Mouse (Mus musculus) Patski (cell line): ENCODE data around the gene Tnfaip2. TPM values are rescaled to one million over a fixed set of nuclear protein-coding genes. Genes with fewer than 3 reads are reported as not detected.

ENCODE experiments used
- ATAC-seq: fragments of 100-300 bp; one replicate; pipeline ENCODE4 v1.8.0; 2021
- CTCF ChIA-PET: fragments of 350-600 bp; sonication (Branson Sonifier 250); formaldehyde crosslinking; loops from one replicate; lab custom pipeline; 2022; ENCODE audit warnings: inconsistent platforms; lab: Charles Lee
- POLR2A ChIA-PET: fragments of 350-600 bp; sonication (Branson Sonifier 250); formaldehyde crosslinking; loops from one replicate; lab custom pipeline; 2022; ENCODE audit warnings: antibody characterized with exemption, inconsistent platforms; lab: Charles Lee
- DNase-seq: peaks from one replicate; pipeline ENCODE4 v3.0.0-alpha.2; 2011; ENCODE audit warnings: low read depth, low spot score
- H3K27me3 ChIP-seq: fragments of 371-371 bp; one replicate; pipeline ENCODE4 v1.5.1; 2021
- CTCF ChIP-seq: fragments of 100-300 bp; IDR thresholded peaks from one replicate; pipeline ENCODE4 v1.5.1; 2021
- in situ Hi-C: fragments of 300-500 bp; cut with MboI; formaldehyde crosslinking; loops from 3 replicates; pipeline ENCODE4 v1.11.1; 2018; ENCODE audit warnings: low pct_unique_long_range_greater_than_20kb, mixed read lengths
- polyA plus RNA-seq: library from polyadenylated mRNA; unstranded; gene quantifications from one replicate; pipeline ENCODE4 v1.2.3, GENCODE M21; 2021

Gene Tnfaip2
- 57.5 TPM for polyA plus RNA-seq

- in situ Hi-C loops = no loop called here
- TF ChIP-seq CTCF = no peak
- no peaks in the 10 kb centered on the region for H3K27me3 ChIP-seq
- POLR2A ChIA-PET = interaction anchor here (0.6 to 1.7 kb wide), 3 partner anchors 8 to 14 kb away, joined by 3 to 5 read pairs (median 4); no protein-coding TSS in a partner anchor
- ATAC-seq (no peak), DNase-seq (no peak)
- CTCF ChIA-PET = no interaction called here
Measured at GRCm38 (mm10) chr12:111442309-111443010, at the start of gene Tnfaip2. Gene Tnfaip2 (plus strand): TSS chr12:111442469.

GRCm38 (mm10) chr12:111394008-111394407 is 48.3 kb upstream of the Tnfaip2 start:
- CTCF ChIA-PET = no interaction called here
- TF ChIP-seq CTCF = no peak
- ATAC-seq = no peak
- in situ Hi-C loops = no loop called here
- POLR2A ChIA-PET = no interaction called here
- DNase-seq = no peak
- H3K27me3 ChIP-seq = no peaks in the 10 kb centered on the region

GRCm38 (mm10) chr12:111396997-111397396 is 45.3 kb upstream of the Tnfaip2 start:
- in situ Hi-C loops = no loop called here
- ChIA-PET CTCF (no interaction called here), POLR2A (no interaction called here)

GRCm38 (mm10) chr12:111401454-111402184 is 40.6 kb upstream of the Tnfaip2 start:
- TF ChIP-seq CTCF = no peak
- peak; percentile 55 for ATAC-seq
- DNase-seq = no peak
- in situ Hi-C loops = no loop called here
- POLR2A ChIA-PET = interaction anchor here (0.6 kb wide), 2 partner anchors 32 to 103 kb away, joined by 3 to 4 read pairs; no protein-coding TSS in a partner anchor
- CTCF ChIA-PET = interaction anchor here (0.6 to 2.1 kb wide), 12 partner anchors 10 to 129 kb away, joined by 3 to 15 read pairs (median 4); no protein-coding TSS in a partner anchor
- H3K27me3 ChIP-seq = no peaks in the 10 kb centered on the region

More at GRCm38 (mm10) chr12:111396997-111397396, 45.3 kb upstream of the Tnfaip2 start:
- no peak for ATAC-seq
- no peak for DNase-seq
- TF ChIP-seq CTCF = no peak
- H3K27me3 ChIP-seq = no peaks in the 10 kb centered on the region

GRCm38 (mm10) chr12:111404880-111405279 is 37.4 kb upstream of the Tnfaip2 start:
- H3K27me3 ChIP-seq = no peaks in the 10 kb centered on the region
- POLR2A ChIA-PET = no interaction called here
- in situ Hi-C loops = no loop called here

GRCm38 (mm10) chr12:111406622-111407021 is 35.6 kb upstream of the Tnfaip2 start, which contains the start of gene Lbhd2:
Gene Lbhd2 (plus strand): TSS chr12:111406809.
- no peak for DNase-seq
- ChIA-PET POLR2A (no interaction called here), CTCF (no interaction called here)
- H3K27me3 ChIP-seq = no peaks in the 10 kb centered on the region
- in situ Hi-C loops = no loop called here
- no peak for TF ChIP-seq CTCF
- no peak for ATAC-seq

More at GRCm38 (mm10) chr12:111404880-111405279, 37.4 kb upstream of the Tnfaip2 start:
- CTCF ChIA-PET = no interaction called here
- DNase-seq (no peak), ATAC-seq (no peak)
- TF ChIP-seq CTCF = no peak

GRCm38 (mm10) chr12:111409583-111409982 is 32.7 kb upstream of the Tnfaip2 start:
- ChIA-PET POLR2A (no interaction called here), CTCF (interaction anchor here (1.3 to 1.8 kb wide), 2 partner anchors 11 to 137 kb away, joined by 3 to 5 read pairs; no protein-coding TSS in a partner anchor)
- in situ Hi-C loops = no loop called here
- no peak for ATAC-seq
- no peak for TF ChIP-seq CTCF
- DNase-seq = no peak
- H3K27me3 ChIP-seq = no peaks in the 10 kb centered on the region

- ChIA-PET CTCF (interaction anchor here (1.2 to 3.0 kb wide), 5 partner anchors 11 to 139 kb away, joined by 3 to 15 read pairs (median 5); no protein-coding TSS in a partner anchor), POLR2A (interaction anchor here (0.6 kb wide), 1 partner anchor 58 kb away, joined by 3 read pairs; no protein-coding TSS in a partner anchor)
- no peaks in the 10 kb centered on the region for H3K27me3 ChIP-seq
- DNase-seq (no peak), ATAC-seq (no peak)
- TF ChIP-seq CTCF = no peak
- in situ Hi-C loops = no loop called here
Measured at GRCm38 (mm10) chr12:111411631-111412355, 30.5 kb upstream of the Tnfaip2 start.

- H3K27me3 ChIP-seq = no peaks in the 10 kb centered on the region
- TF ChIP-seq CTCF = no peak
- in situ Hi-C loops = no loop called here
- DNase-seq (no peak), ATAC-seq (no peak)
- CTCF ChIA-PET = interaction anchor here (1.6 to 3.0 kb wide), 4 partner anchors 12 to 92 kb away, joined by 4 to 15 read pairs (median 6); no protein-coding TSS in a partner anchor
- POLR2A ChIA-PET = no interaction called here
Measured at GRCm38 (mm10) chr12:111412581-111413284, 29.5 kb upstream of the Tnfaip2 start.
